In the genomic region with DNA sequence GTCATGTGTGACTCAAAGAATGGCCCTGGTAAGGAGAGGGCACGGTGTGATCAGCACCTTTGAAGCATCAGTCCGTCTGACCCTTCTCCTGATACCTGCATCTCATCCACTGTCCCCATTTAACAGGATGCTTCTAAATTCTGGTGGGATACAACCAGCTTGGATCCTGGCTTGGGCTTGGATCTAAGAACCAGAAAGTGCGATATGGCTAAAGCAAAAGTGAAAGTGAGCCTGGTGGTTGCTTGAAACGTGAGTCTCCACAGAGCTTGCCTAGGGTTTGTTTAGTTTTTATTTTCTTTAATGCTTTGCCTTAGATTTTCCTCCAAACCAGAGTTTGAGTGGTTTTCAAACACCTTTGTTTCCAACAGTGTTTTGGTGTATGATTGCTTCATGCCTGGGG, we compare ENCODE assay signal across 17 mouse cellular contexts. TPM values are rescaled to one million over a fixed set of nuclear protein-coding genes. Genes with fewer than 3 reads are reported as not detected.
DNase-seq lines count a peak whose midpoint lies in the region; TF ChIP-seq lines count a peak whose summit lies in the region.
"Had no signal": no experiment of that assay in that cellular context is flagged by ENCODE, and none has a peak within 500 bp of the region (broad histone marks: within the 10 kb centered on the region; RNA-seq: fewer than 3 reads in every experiment).

No protein-coding gene starts in this region.

- H3K79me2 ChIP-seq in MEL (ENCODE audit: control insufficient read depth, insufficient read depth, low read length, poor library complexity), result no peaks in the 10 kb centered on the region

- no peak for TF ChIP-seq CTCF in lung, adult 2 months (IDR thresholded peaks at IDR 0.05; ENCODE audit: insufficient read depth, low read length)
- no peak for TF ChIP-seq CTCF in MEL (IDR thresholded peaks at IDR 0.05 in 2 of 3, conservative IDR thresholded peaks at IDR 0.05 in 1 of 3; ENCODE audit: control insufficient read depth in 1 of 3, insufficient read depth in 1 of 3, low read depth in 2 of 3, low read length in 3 of 3, poor library complexity in 1 of 3, severe bottlenecking in 1 of 3)
- no peak for TF ChIP-seq CTCF in small intestine, adult 2 months (IDR thresholded peaks at IDR 0.05; ENCODE audit: extremely low read depth, insufficient read length, insufficient replicate concordance, low read depth, low read length)

- no peak for TF ChIP-seq EP300 in MEL (IDR thresholded peaks at IDR 0.05; ENCODE audit: low read depth in 1 of 2, low read length in 2 of 2)

- H3K27ac ChIP-seq in MEL (ENCODE audit: control insufficient read depth, low read depth, low read length), result no peak overlapping the region
- peak overlapping the region; percentile 27 for H3K27ac ChIP-seq in small intestine, adult 2 months (ENCODE audit: insufficient read depth, low read depth, low read length)
- H3K27ac ChIP-seq: forebrain, embryonic 10.5 days; hindbrain, embryonic 15.5 days; limb, embryonic 12.5 days had no signal

- TF ChIP-seq RAD21 in MEL (IDR thresholded peaks at IDR 0.05; ENCODE audit: low read depth, low read length), result no peak

- peaks cover 16% of the 10 kb centered on the region for H3K4me1 ChIP-seq in lung, adult 2 months (ENCODE audit: control insufficient read depth, insufficient read depth, low read length)
- no peaks in the 10 kb centered on the region for H3K4me1 ChIP-seq in MEL (ENCODE audit: control insufficient read depth in 1 of 2, insufficient read depth in 2 of 2, low read length in 2 of 2)
- peaks cover 81% of the 10 kb centered on the region for H3K4me1 ChIP-seq in small intestine, adult 2 months (ENCODE audit: control insufficient read depth, insufficient read depth, insufficient read length, low read length)

- intact Hi-C loops in gastrocnemius, postnatal 14 days (cut with DNase I; ENCODE audit: low total_unique reads), result no loop called here
- intact Hi-C loops in left cerebral cortex, postnatal 10 days (cut with DNase I), result no loop called here

- peak overlapping the region; percentile 58 for H3K4me3 ChIP-seq in lung, adult 2 months (replicated peaks; ENCODE audit: extremely low read depth, low read depth, low read length)
- peak overlapping the region; percentile 23 to 31; a peak in 3 of 4 replicates for H3K4me3 ChIP-seq in MEL (ENCODE audit: control insufficient read depth in 1 of 2, insufficient read depth in 1 of 2, low read depth in 2 of 2, low read length in 2 of 2)
- H3K4me3 ChIP-seq in small intestine, adult 2 months (ENCODE audit: low read depth, low read length), result no peak overlapping the region; the same call in 1 of the 2 replicates
- H3K4me3 ChIP-seq: forebrain, embryonic 10.5 days; hindbrain, embryonic 15.5 days; limb, embryonic 12.5 days had no signal

- no peaks in the 10 kb centered on the region for H3K36me3 ChIP-seq in MEL (ENCODE audit: control insufficient read depth in 1 of 2, insufficient read depth in 2 of 2, low read length in 2 of 2)
- peaks cover 5% of the 10 kb centered on the region; the same call in 1 of the 2 replicates for H3K36me3 ChIP-seq in small intestine, adult 2 months (ENCODE audit: control insufficient read depth, insufficient read depth, low read length)
- H3K36me3 ChIP-seq: hindbrain, embryonic 15.5 days had no signal

- DNase-seq in lung, adult 2 months, result no peak
- DNase-seq in lung, postnatal 4 days, result no peak
- peak; percentile 36 for DNase-seq in A20 (ENCODE audit: low read depth, low spot score)
- no peak for DNase-seq in MEL (ENCODE audit: low read depth, low spot score)
- no peak for DNase-seq in gastrocnemius, postnatal 14 days
- DNase-seq in left cerebral cortex, postnatal 10 days (ENCODE audit: extremely low spot score in 1 of 2, low spot score in 2 of 2), result no peak
- DNase-seq: cerebellum, adult 9-11 months; gastrocnemius, postnatal 10 days; heart, postnatal 14 days; kidney, adult 18-20 months; kidney, postnatal 25 days; lung, embryonic 14.5 days; right cerebral cortex, postnatal 25 days had no signal

- no peaks in the 10 kb centered on the region for H3K9me3 ChIP-seq in MEL (replicated peaks; ENCODE audit: insufficient read depth, low read length)
- H3K9me3 ChIP-seq: forebrain, embryonic 10.5 days; hindbrain, embryonic 15.5 days; limb, embryonic 12.5 days had no signal

- WGBS in lung, adult 2 months, result 19% methylated on average over 4 of the region's 4 CpGs
- WGBS in small intestine, adult 2 months, result 10% methylated on average over 4 of the region's 4 CpGs

- peaks cover 0 to 1% of the 10 kb centered on the region in 2 experiments; a peak in 2 of 4 replicates for H3K27me3 ChIP-seq in MEL (ENCODE audit: control insufficient read depth in 1 of 2, insufficient read depth in 2 of 2, low read length in 2 of 2)
- no peaks in the 10 kb centered on the region for H3K27me3 ChIP-seq in small intestine, adult 2 months (ENCODE audit: control insufficient read depth, insufficient read depth, low read length)
- H3K27me3 ChIP-seq: hindbrain, embryonic 15.5 days; limb, embryonic 12.5 days had no signal

- no peak for TF ChIP-seq POLR2A in lung, adult 2 months (IDR thresholded peaks at IDR 0.05; ENCODE audit: borderline replicate concordance, extremely low read depth, low read depth, low read length)
- no peak for TF ChIP-seq POLR2A in MEL (IDR thresholded peaks at IDR 0.05; ENCODE audit: control insufficient read depth in 1 of 2, insufficient read depth in 1 of 2, low read depth in 1 of 2, low read length in 2 of 2, poor library complexity in 1 of 2)
- no peak for TF ChIP-seq POLR2A in small intestine, adult 2 months (IDR thresholded peaks at IDR 0.05; ENCODE audit: low read depth, low read length)

- no peak overlapping the region for H3K9ac ChIP-seq in MEL (ENCODE audit: control insufficient read depth, low read depth, low read length, poor library complexity, severe bottlenecking)
- H3K9ac ChIP-seq: hindbrain, embryonic 15.5 days; limb, embryonic 12.5 days; lung, embryonic 14.5 days had no signal

TF ChIP-seq in MEL, 35 proteins besides CTCF, POLR2A, EP300 and RAD21:
- TF ChIP-seq E2F4 (IDR thresholded peaks at IDR 0.05; ENCODE audit: borderline replicate concordance, low read depth, low read length), result no peak
- TF ChIP-seq NELFE (IDR thresholded peaks at IDR 0.05; ENCODE audit: low read depth, low read length), result no peak
- no peak for TF ChIP-seq JUND (IDR thresholded peaks at IDR 0.05; ENCODE audit: low read depth, low read length)
- TF ChIP-seq SMC3 (IDR thresholded peaks at IDR 0.05; ENCODE audit: low read depth, low read length), result no peak
- TF ChIP-seq ZKSCAN1 (IDR thresholded peaks at IDR 0.05; ENCODE audit: low read depth, low read length), result no peak

RNA-seq across cellular contexts. Expression of gene Tcf7l2, which starts 51.4 kb away (rescaled TPM):
- polyA plus RNA-seq in lung, adult 2 months (2012; rRNA removed), result 18.5 and 19.9 TPM in 2 replicates
- total RNA-seq in MEL (2012; rRNA removed), result 0.65 and 1.7 TPM in 2 replicates
- polyA plus RNA-seq in MEL (2012; ENCODE audit: insufficient read depth in 1 of 2, insufficient read length in 2 of 2, low read depth in 1 of 2, low replicate concordance in 2 of 2, missing spikeins in 1 of 2), result 10 to 100 TPM in 1 of 2 experiments, not detected in 1; 12.8 TPM
- polyA plus RNA-seq in small intestine, adult 2 months (2012; rRNA removed), result 19.4 and 45.3 TPM in 2 replicates
- 10 to 100 TPM; 10.7 to 12.9 TPM for total RNA-seq in gastrocnemius, postnatal 14 days (2021)
- total RNA-seq in left cerebral cortex, postnatal 10 days (2021), result 10 to 100 TPM in 1 of 2 experiments, 1 to 10 TPM in 1; 8.2 to 11.4 TPM
